Mouse (Mus musculus): ENCODE measurements at regions not wholly inside any gene's neighbourhood (a gene's known extent, or its start where the extent isn't known, plus 50 kb on each side); places are given as distances from the start of the nearest gene placed in this dataset.
"Not testable (repeated sequence)": the region's sequence is repeated elsewhere in the genome, so short reads cannot be mapped to it uniquely, and the experiment has no call there.

DNA sequence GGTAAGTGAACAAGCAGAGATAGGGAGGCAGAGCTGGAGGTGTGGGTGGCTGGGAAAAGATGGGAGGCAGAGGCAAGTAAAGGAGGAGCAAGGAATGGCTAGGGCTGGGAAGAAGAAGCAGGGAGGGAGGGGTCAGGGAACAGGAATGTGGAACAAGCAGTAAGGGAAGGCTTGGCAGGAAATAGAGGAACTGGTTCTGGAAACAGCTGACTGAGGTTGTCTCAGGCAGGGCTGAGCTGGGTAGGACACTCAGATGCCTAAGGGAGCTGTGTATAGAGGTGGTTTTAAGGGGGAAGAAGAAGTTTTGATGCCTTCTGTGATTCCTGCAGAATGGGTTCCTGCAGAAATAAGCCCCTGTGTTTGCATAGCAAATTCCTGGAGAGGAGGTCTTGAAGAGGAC, 92.7 kb downstream of the Nucb2 start:
- no peak for DNase-seq

DNA sequence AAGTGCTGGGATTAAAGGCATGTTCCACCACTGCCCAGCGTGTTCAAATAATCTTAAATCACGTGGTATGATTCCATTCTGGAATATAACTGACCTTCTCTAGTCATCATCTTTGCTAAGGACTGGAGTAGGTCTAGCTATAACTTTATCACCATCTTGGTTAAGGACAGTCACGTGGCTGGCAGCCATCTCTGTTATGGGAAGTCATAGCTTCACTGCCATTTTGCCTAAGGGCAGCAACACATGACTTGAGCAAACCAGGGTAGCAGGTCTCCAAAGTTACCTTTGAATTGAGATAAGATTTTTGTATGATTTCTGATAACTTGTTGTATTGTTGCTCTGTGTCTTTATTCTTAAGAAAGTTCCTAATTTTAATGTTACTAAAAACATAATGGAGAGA, 96.2 kb downstream of the Nucb2 start:
- no peak for DNase-seq

GRCm38 (mm10) chr7:116603167-116603839, 99.1 kb downstream of the Nucb2 start:
- DNase-seq: no peak

DNA sequence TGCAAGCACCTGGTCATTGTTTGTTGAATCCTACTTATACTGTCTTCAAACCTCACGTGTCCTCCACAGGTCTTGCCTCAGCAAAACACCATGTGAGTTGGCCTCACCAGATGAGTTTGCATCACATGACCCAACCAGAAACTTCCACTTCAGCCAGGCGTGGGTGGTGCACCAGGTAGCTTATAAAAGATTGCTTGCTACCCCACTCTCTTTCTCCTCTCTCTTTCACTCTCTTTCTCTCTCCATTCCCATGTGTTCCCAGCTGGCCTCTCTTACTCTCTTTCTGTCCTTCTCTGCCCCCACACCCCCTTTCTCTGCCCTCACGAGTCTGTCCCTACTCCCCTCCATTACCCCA, 99.6 kb downstream of the Nucb2 start:
- DNase-seq: no peak

DNA sequence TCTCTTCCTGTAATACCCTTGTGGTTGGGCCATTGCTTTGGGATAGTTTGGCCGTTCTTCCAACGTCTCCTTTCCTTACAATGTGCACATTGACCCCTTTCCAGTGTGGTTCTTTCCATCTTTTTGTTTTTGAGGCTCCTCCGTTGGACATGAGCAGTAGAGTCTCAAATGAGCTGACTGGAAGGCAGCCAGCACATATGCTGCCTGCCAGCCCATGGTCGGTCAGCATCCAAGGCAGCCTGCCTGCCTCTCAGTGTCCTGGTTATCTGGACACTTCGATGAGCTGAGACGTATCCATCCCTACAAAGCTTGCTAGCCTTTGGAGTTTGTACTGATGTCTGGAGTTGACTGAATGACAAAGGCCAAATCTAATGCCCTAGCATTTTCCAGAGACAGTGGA, 102.1 kb downstream of the Nucb2 start:
- peak; percentile 44 for DNase-seq

- DNase-seq: peak; percentile 13
Measured at GRCm38 (mm10) chr7:116606751-116607483, 102.7 kb downstream of the Nucb2 start.

- no peak for DNase-seq
Measured at GRCm38 (mm10) chr7:116607628-116608225, 103.6 kb downstream of the Nucb2 start.

GRCm38 (mm10) chr7:116608350-116609085, 104.3 kb downstream of the Nucb2 start:
- DNase-seq: peak; percentile 33

DNA sequence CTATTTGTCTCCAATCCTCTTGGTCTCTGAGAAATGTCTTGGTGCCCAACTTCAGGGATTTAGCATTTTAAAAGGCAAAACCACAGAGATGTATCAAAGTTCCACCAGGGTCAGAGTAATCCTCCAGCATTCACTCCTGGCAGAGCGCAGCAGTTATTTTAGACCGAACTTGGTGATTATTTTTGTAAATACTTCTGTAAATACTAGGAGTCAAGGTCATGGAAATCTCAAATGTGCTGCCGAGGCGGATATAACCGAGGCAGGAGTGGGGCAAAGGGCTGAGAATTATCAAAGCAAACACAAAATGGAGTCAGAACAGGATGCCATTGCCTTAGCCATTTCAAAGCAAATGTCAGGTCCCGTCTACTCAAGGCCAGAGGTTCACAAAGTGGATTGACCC, 105.2 kb downstream of the Nucb2 start:
- no peak for DNase-seq

DNA sequence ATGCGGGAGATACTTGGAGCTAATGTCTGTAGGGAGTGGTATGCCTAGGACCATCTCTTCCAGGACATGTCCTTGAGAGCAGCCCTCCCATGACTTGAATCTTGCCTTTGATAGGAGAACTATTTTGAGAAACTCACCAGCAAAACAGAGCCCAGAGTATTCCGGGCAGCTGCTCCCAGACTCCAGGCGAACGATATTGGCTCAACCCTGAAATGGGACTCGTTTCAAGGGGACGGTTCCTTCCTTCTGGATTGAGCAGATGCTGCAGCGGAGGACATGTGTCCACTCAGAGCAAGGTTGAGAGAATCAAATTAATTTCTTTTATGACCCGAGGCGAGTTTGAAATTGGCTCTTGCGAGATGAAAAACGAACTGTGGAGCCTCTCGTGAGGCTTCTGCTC, 105.7 kb downstream of the Nucb2 start:
- no peak for DNase-seq

DNA sequence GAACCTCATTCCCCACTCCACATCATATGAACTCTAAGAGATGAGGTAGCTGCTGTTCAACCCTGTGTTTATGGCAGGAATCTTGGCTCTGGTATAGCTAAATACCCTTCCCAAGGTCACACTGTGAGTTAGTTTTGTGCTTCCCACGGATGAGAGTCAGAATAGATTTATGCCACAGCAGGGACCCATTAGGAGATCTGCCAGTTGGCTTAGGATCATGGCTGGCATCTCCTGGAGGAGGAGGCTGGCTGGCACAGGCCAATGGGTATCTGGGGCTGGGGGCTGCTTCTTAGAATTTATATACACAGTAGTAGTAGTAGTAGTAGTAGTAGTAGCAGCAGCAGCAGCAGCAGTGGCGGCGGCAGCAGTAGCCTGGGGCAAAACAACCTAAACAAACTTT, 111.8 kb downstream of the Nucb2 start:
- no peak for DNase-seq

DNA sequence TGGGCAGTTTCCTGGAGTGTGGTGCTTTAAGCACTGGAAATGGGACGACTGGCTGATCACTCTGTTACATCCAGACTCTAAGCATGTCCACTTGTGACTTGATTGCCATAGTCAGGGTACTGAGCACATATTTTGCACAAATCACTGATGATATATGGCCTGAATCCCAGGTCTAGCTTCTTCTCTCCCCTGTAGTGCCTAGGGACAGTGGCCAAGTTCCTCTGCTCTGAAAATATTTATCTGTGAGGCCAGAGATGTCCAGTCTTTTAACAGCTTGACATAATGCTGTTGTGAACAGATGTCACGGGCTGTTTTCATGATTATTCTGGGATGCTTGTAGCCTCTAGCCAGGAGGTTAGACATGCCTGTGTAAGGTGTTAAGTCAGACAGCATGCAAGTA, 115.5 kb downstream of the Nucb2 start:
- DNase-seq: no peak

DNA sequence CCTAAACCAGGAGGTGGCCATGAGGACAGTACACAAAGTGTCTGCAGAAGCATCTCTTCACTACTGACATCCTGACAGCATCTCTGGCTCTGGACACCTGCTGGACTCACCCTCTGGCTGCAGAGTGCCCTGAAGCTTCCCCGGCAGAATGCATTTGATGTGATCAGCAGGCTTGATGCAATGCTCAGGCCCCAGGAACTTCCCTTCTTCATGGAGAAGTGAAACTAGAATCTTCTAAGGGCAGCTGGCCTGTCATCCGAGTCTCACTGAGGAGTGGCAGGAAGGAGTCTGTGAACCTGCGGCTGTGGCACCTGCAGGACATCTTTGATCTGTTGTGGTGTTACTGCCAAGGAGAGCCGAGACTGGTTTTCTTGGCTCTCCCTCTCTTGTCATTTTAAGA, 116.2 kb downstream of the Nucb2 start:
- no peak for DNase-seq

GRCm38 (mm10) chr7:116633210-116633609, 129.0 kb downstream of the Nucb2 start:
- DNase-seq: no peak

DNA sequence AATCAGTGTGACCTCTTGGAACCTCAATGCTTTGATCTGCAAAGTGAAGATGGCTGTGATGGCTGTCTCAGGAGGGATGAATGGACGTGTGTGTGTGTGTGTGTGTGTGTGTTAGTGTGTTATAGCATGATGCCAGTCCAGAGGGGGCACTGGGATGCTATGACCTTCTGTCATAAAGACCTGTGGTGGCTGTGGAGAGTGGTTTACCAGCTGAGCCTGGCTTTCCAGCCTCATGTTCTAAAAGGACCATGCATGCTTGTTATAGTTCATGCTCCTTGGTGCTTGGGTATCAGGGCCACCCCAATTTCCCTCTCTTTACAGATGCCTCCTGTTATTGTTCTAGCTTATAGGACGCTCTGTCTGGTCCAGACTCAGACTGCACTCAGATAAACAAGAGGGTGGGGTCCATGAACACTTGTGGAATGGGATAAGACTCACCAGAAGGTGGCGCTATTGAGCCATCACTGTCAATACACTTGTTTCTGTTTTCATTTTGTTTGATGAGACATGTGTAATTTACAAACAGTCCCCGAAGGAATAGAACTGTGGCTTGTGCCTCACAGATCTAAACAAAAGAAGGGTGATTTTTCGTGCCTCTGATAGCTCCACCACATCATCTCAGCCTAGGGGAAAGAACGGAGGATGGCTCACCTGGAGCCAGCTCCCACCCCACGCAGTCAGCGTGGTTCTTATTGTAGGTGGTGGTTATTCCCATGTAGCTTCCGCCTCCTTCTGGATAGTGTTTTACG, 140.9 kb downstream of the Nucb2 start:
- DNase-seq: no peak

GRCm38 (mm10) chr7:116654466-116654865, 150.3 kb downstream of the Nucb2 start:
- no peak for DNase-seq

DNA sequence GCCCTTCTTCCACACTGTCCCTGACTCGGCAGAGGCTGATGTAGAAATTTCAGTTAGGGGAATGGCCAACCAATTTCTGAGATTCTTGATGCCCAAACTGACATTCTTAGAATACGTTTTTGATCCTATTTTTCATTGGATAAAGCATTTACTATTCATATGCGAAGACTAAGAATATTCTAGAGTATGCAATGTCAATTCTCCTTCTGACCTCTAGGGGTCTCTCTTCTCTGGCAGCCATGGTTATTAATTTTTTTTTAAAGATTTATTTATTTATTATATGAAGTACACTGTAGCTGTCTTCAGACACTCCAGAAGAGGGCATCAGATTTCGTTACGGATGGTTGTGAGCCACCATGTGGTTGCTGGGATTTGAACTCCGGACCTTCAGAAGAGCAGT, 152.9 kb downstream of the Nucb2 start:
- not testable (repeated sequence) for DNase-seq

DNA sequence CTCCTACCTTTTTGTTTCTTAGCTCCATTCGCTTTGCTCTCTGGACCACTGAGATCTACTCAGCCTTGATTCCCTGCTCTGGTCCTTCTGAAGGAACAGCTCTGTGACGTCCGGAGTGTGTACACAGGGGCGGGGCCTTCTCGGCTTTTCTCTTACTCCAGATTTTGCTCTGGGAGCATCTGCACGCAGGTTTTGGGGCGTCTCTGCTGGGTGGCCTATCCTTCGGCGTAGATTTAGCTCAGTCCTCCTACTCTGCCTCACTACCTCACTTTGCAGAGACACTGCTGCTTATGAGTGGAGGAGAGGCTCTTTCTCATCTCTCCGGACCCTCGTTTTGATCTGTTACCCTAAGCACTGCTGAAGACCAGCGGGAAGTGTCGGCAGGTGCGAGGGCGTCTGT, 161.4 kb downstream of the Nucb2 start:
- DNase-seq: no peak

- DNase-seq: no peak
Measured at GRCm38 (mm10) chr7:116674199-116675019, 170.2 kb downstream of the Nucb2 start.

DNA sequence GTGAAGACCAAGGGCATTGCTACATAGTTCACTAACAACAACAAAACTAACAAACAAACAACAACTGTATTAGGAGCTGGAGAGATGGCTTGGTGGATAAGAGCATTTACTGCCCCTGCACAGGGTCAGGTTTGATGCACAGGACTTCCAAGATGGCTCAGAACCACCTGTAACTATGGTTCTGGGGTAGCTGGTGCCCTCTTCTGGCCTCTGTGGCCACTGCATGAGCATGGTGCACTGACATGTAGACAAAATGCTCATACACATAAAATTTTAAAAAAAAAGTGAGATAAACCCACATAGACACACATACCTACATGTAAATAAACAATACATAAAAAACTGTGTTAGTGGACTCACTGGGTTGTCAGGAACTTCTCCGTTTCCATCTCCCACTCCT, 172.5 kb downstream of the Nucb2 start:
- DNase-seq: no peak

DNA sequence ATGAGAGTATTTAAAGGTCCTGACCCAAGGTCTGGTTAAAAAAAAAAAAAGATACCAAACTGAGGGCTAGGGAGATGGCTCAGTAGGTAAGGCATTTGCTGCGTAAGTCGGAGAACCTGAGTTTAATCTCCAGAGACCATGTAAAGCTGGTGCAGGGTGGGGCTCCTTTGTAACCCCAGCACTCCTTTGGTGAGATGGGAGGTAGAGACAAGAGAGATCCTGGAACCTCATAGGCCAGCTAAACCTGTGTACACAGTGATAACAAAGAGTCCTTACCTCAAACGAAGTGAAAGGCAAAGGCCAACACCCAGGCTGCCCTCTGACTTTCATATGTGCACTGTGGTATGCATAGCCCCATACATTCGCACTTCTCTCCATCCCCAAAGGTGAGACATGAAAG, 175.0 kb downstream of the Nucb2 start:
- DNase-seq: no peak

DNA sequence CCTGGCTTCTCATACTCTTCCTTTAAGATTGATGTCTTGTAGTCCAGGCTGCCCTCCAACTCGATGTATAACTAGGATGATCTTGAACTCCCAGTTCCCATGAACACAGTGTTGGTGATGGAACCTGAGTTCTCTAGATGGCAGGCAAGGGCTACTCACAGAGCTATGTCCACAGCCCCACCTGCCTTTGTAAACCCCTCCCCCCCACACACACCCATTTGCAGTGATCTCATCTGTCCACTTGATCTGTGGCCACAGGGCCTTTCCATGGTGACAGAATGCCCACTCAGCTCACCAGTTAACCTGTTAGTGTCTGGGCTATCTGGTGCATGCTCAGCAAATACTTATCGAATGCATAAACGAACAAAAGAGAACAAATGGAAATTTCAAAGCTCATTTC, 176.4 kb downstream of the Nucb2 start:
- DNase-seq: no peak
